Mouse (Mus musculus) midbrain, embryonic 12.5 days (tissue): ENCODE results near the gene Txndc12. TPM values are rescaled to one million over a fixed set of nuclear protein-coding genes. Genes with fewer than 3 reads are reported as not detected.

Experiments
- ATAC-seq: fragments of 200-750 bp; cut with Nextera tagmentation; 2 replicates; pipeline ENCODE4 v1.8.0; 2017; ENCODE audit warnings: low read depth, moderate TSS enrichment, moderate library complexity; ENCODE audit not compliant: low FRiP score
- H3K27ac ChIP-seq: fragments of 300-500 bp; sonication (generic); replicated peaks from 2 replicates; pipeline ENCODE4 v1.5.1; 2016; ENCODE audit warnings: mild to moderate bottlenecking
- H3K27me3 ChIP-seq: fragments of 300-500 bp; sonication (generic); 2 replicates; pipeline ENCODE4 v1.6.1; 2016; ENCODE audit warnings: mild to moderate bottlenecking
- H3K36me3 ChIP-seq: fragments of 300-500 bp; sonication (generic); 2 replicates; pipeline ENCODE4 v1.6.1; 2016
- H3K4me1 ChIP-seq: fragments of 300-500 bp; sonication (generic); 2 replicates; pipeline ENCODE4 v1.6.1; 2016
- H3K4me2 ChIP-seq: fragments of 300-500 bp; sonication (generic); replicated peaks from 2 replicates; pipeline ENCODE4 v1.6.1; 2016; ENCODE audit warnings: mild to moderate bottlenecking, moderate library complexity
- H3K4me3 ChIP-seq: fragments of 300-500 bp; sonication (generic); 2 replicates; pipeline ENCODE4 v1.5.1; 2016; ENCODE audit warnings: mild to moderate bottlenecking
- H3K9ac ChIP-seq: fragments of 300-500 bp; sonication (generic); replicated peaks from 2 replicates; pipeline ENCODE4 v1.6.1; 2016; ENCODE audit warnings: mild to moderate bottlenecking, moderate library complexity
- H3K9me3 ChIP-seq: fragments of 300-500 bp; sonication (generic); 2 replicates; pipeline ENCODE4 v1.6.1; 2016; ENCODE audit warnings: mild to moderate bottlenecking
- WGBS: fragments of 180-500 bp; shearing (Covaris S2); methylation state at CpG from one replicate; pipeline ENCODE4 v1.1.7; 2016; 5-methylcytosine and 5-hydroxymethylcytosine counted together
- polyA plus RNA-seq: library from polyadenylated mRNA; unstranded; fragments of >200 nt; fragmentation: Nextera tagmentation; extraction: Ambion mirVana; gene quantifications from 2 replicates; pipeline ENCODE4 v1.2.1, GENCODE M21; 2016

Txndc12 gene
- polyA plus RNA-seq, 1 experiment from 2014 or later = 105 TPM

DNA sequence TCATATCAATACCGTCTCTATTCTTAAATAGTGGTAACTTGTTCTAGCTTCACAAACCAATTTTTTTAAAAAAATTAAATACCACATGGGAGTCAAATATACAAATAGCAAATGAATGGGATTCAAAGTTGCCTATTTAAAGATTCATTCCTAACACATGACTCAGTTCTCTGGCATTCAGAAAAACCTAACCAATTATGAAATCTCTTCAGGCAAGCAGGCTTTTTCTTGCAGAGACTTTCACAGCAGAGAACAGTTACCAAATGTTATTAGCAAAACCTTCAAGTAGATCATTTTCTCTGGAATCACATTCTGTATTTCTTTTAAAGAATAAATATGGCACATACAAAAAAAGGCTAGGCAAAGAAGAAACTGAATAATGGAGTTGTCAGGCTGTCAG is 3.7 kb upstream of the Txndc12 start:
- Histone ChIP-seq H3K9ac (no peak overlapping the region), H3K4me2 (peak overlapping the region; percentile 24; the same call in 1 of the 2 replicates), H3K4me1 (peaks cover 21% of the 10 kb centered on the region), H3K27ac (no peak overlapping the region), H3K4me3 (no peak overlapping the region), H3K9me3 (no peaks in the 10 kb centered on the region), H3K36me3 (peaks cover 32% of the 10 kb centered on the region), H3K27me3 (no peaks in the 10 kb centered on the region)
- ATAC-seq = no peak
- WGBS = 93% methylated on average over 1 of the region's 1 CpGs

GRCm38 (mm10) chr4:108832916-108833827 is 1.2 kb upstream of the Txndc12 start, which contains the start of gene Btf3l4:
Gene Btf3l4, minus strand, starts transcription at chr4:108833614.
- WGBS = under 1% methylated on average over 45 of the region's 73 CpGs
- H3K27me3 ChIP-seq = no peaks in the 10 kb centered on the region
- H3K4me2 ChIP-seq = peak within 1 kb of the TSS; percentile 82
- peak within 1 kb of the TSS; percentile 94 for H3K4me3 ChIP-seq
- no peaks in the 10 kb centered on the region for H3K9me3 ChIP-seq
- H3K4me1 ChIP-seq = peaks cover 33% of the 10 kb centered on the region
- peak within 1 kb of the TSS; percentile 99 for H3K9ac ChIP-seq
- H3K36me3 ChIP-seq = peaks cover 14% of the 10 kb centered on the region
- ATAC-seq = peak; percentile 97
- peak within 1 kb of the TSS; percentile 99 for H3K27ac ChIP-seq

GRCm38 (mm10) chr4:108833828-108834114 is 630 bp upstream of the Txndc12 start:
- Histone ChIP-seq H3K27ac (peak overlapping the region; percentile 99), H3K9ac (peak overlapping the region; percentile 99), H3K4me1 (peaks cover 33% of the 10 kb centered on the region), H3K9me3 (no peaks in the 10 kb centered on the region), H3K4me3 (peak overlapping the region; percentile 94), H3K36me3 (peaks cover 11% of the 10 kb centered on the region), H3K27me3 (no peaks in the 10 kb centered on the region), H3K4me2 (peak overlapping the region; percentile 82)
- 0% methylated on average over 6 of the region's 6 CpGs for WGBS
- ATAC-seq = no peak

DNA sequence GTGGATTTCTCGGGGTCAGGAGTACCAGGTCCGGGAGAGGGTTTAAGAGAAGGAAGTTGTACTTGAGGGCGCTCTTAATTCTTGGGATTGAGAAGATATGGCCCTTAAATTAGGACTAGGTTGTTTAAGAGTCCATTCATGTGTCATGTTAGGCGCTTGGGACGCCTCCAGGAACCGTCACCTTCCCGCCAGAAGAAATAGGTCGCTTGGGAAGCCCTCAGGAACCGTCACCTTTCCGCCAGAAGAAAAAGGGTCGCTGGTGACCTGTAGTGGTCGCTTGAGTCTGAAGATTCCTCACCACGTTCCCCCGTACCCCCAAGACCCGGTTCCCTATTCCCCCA is 540 bp downstream of the Txndc12 start:
- WGBS = 2% methylated on average over 15 of the region's 15 CpGs
- no peak for ATAC-seq
- Histone ChIP-seq H3K4me1 (peaks cover 33% of the 10 kb centered on the region), H3K9ac (peak overlapping the region; percentile 99), H3K36me3 (peaks cover 5% of the 10 kb centered on the region), H3K9me3 (no peaks in the 10 kb centered on the region), H3K4me2 (peak overlapping the region; percentile 82), H3K27ac (peak overlapping the region; percentile 99), H3K4me3 (peak overlapping the region; percentile 94), H3K27me3 (no peaks in the 10 kb centered on the region)

DNA sequence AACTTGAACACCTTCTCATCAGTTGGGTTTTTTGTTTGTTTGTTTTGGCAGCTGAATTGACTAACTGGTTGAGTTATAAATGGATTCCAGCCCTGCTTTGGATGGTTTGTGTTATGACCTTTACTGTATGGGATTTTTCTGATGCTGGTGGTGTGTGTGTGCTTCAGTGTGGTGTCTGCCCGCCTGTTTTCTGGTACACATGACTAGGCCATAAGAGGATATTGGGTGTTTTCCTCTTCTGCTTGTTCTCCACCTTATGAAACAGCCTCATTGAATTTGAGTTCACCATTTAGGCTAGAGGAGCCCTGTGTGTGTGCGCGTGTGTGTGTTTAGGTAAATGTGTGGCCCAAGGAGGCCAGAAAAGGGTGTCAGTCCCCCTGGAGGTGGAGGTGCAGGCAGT is 1.1 kb downstream of the Txndc12 start:
- Histone ChIP-seq H3K4me2 (peak overlapping the region; percentile 82), H3K4me1 (peaks cover 33% of the 10 kb centered on the region), H3K9ac (peak overlapping the region; percentile 99), H3K4me3 (peak overlapping the region; percentile 94), H3K9me3 (no peaks in the 10 kb centered on the region), H3K36me3 (no peaks in the 10 kb centered on the region; the same call in 1 of the 2 replicates), H3K27me3 (no peaks in the 10 kb centered on the region), H3K27ac (peak overlapping the region; percentile 99; the same call in 1 of the 2 replicates)
- WGBS = 68% methylated on average over 3 of the region's 3 CpGs
- no peak for ATAC-seq

- Histone ChIP-seq H3K36me3 (peaks cover 6% of the 10 kb centered on the region; the same call in 1 of the 2 replicates), H3K27ac (no peak overlapping the region), H3K4me3 (no peak overlapping the region), H3K9me3 (no peaks in the 10 kb centered on the region), H3K27me3 (no peaks in the 10 kb centered on the region), H3K9ac (no peak overlapping the region), H3K4me1 (peaks cover 20% of the 10 kb centered on the region), H3K4me2 (no peak overlapping the region)
- no peak for ATAC-seq
- 94% methylated on average over 4 of the region's 4 CpGs for WGBS
These were observed 3.6 kb downstream of the Txndc12 start for GRCm38 (mm10) chr4:108838031-108838430.

DNA sequence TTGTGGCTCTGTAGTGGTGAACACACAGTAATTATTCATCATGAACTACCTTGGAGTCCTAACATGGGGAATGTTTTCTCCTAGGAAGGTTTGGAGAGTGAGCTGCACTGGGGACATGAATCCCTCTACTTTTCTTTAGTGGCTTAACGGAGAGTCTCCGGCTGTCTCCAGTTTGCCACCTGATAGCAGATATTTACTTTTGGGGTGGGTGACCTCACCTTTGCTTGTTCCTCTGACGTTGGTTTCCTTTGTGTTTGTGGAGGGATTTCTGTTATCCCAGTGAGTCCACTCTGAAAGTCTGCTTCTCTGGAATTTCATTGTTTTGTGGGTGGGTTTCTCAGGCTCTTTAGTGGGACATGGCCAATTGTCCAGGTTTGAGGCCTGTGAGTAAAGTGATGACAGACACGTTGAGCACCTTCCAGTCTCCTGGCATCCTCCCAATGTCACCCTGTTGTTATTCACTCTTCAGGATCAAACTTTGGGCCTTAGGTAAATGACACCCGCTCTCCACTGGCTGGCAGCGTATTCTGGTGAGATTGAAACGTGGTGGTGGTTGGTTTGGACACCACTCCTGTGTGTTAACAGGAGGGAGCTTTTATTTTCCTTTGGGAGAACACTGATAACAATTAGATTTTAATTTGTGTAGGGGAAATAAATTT is 7.6 kb downstream of the Txndc12 start:
- Histone ChIP-seq H3K27ac (no peak overlapping the region), H3K27me3 (no peaks in the 10 kb centered on the region), H3K4me2 (no peak overlapping the region), H3K36me3 (peaks cover 6% of the 10 kb centered on the region; the same call in 1 of the 2 replicates), H3K9me3 (no peaks in the 10 kb centered on the region), H3K4me1 (0 out of 2 replicates have a peak, but pooled peaks cover 1% of the 10 kb centered on the region), H3K4me3 (no peak overlapping the region), H3K9ac (no peak overlapping the region)
- ATAC-seq = no peak
- WGBS = 94% methylated on average over 7 of the region's 7 CpGs

DNA sequence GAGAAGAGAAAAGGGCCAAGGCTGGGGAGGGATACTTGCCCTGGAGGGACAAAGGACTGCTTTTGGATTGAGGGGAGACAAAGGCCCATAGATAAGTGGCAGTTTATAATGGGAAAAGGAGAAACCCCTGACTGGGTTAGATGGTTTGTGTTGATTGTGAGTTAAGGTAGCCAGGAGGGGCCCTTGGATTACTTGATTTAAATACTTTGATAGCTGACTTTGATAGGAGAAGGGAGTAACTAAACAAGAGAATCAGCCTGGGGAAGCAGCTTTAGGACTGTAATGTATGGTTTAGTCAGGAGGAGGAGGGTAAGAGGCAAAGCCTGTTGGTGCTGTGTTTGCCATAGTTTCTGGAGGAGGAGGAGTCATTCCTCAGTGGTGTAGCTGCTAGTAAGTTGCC is 8.9 kb downstream of the Txndc12 start:
- Histone ChIP-seq H3K9me3 (no peaks in the 10 kb centered on the region), H3K4me1 (peaks cover 4% of the 10 kb centered on the region), H3K9ac (no peak overlapping the region), H3K27me3 (no peaks in the 10 kb centered on the region), H3K36me3 (0 out of 2 replicates have a peak, but pooled peaks cover 6% of the 10 kb centered on the region), H3K4me3 (no peak overlapping the region), H3K4me2 (no peak overlapping the region), H3K27ac (0 out of 2 replicates have a peak overlapping the region, but pooled peaks have one; percentile 0)
- no peak for ATAC-seq

DNA sequence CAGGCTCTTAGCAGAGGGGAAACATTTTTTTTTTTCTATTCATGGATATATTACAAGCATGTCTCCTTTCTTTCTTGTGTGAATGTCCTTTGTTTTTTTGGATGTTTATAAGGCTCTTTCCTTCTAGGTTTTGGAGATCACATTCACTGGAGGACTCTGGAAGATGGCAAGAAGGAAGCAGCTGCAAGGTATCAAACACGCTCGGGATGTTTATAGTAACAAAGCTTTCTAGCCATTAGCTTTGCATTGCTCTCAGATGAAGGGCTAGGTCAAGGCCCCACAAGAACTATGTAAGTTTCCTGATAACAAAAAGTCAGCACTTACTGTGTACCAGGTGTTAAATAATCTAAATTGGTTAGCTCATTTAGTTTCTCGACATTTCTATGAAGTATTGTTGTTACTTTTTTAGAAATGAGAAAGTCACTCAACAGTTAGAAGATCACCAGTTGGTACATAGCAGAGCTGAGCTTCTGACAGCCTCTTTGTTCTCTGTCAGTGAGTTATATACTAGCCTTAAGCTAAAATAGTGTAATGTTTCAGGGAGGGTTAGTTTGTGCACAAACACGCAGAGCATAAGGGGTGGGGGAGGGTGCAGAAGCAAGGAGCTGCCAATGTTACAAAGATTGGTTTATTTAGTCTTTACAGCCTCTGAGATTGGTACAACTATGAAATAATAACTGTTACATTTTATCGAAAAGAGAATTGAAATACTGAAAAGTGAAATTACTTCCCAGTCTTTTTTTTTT is 11.6 kb downstream of the Txndc12 start:
- no peak overlapping the region for H3K4me3 ChIP-seq
- no peaks in the 10 kb centered on the region for H3K9me3 ChIP-seq
- ATAC-seq = no peak
- H3K9ac ChIP-seq = no peak overlapping the region
- H3K4me1 ChIP-seq = peaks cover 16% of the 10 kb centered on the region
- no peaks in the 10 kb centered on the region for H3K27me3 ChIP-seq
- WGBS = 95% methylated on average over 5 of the region's 5 CpGs
- no peak overlapping the region for H3K27ac ChIP-seq
- 0 out of 2 replicates have a peak, but pooled peaks cover 6% of the 10 kb centered on the region for H3K36me3 ChIP-seq
- no peak overlapping the region for H3K4me2 ChIP-seq

DNA sequence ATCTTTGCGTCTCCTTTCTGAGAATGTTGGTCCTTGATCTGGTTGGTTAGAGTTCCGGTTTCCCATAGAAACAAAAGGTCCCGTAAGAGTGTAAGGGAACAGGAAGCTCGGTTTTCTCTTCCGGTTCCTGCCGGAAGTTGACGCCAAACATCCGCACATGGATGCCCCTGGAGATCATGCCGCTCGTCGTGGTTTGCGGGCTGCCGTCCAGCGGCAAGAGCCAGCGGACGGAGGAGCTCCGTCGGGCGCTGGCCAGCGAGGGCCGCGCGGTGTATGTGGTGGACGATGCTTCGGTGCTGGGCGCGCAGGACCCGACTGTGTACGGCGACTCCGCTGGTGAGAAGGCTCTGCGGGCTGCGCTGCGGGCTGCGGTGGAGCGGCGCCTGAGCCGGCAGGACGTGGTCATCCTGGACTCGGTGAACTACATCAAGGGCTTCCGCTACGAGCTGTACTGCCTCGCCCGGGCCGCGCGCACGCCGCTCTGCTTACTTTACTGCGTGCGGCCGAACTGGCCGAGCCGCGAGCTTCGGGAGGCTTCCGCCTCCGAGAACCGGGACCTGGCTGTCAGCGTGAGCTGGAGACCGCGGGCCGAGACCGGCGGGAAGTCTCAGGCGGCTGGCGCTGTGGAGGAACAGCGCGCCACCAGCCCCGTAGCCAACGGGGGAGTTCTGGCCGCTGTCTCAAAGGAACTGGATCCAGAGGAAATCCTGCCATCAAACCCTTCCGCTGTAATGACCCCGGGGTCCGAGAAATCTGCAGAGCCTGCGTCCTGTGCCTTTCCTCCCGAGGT is 13.5 kb downstream of the Txndc12 start, which contains the start of gene Kti12:
TSS of gene Kti12 (plus strand) at position 71 of the 790 bp plus-strand sequence.
- Histone ChIP-seq H3K27ac (peak within 1 kb of the TSS; percentile 75), H3K27me3 (no peaks in the 10 kb centered on the region), H3K4me3 (peak within 1 kb of the TSS; percentile 85), H3K9me3 (no peaks in the 10 kb centered on the region), H3K36me3 (0 out of 2 replicates have a peak, but pooled peaks cover 4% of the 10 kb centered on the region), H3K4me2 (peak within 1 kb of the TSS; percentile 92), H3K9ac (peak within 1 kb of the TSS; percentile 82), H3K4me1 (peaks cover 16% of the 10 kb centered on the region)
- WGBS = under 1% methylated on average over 77 of the region's 77 CpGs
- peak; percentile 88 for ATAC-seq

GRCm38 (mm10) chr4:108848505-108848848 is 14.1 kb downstream of the Txndc12 start, which contains the start of gene A730015C16Rik:
Gene A730015C16Rik, minus strand, starts transcription at chr4:108848619.
- WGBS = 15% methylated on average over 20 of the region's 20 CpGs

More at GRCm38 (mm10) chr4:108848505-108848848, 14.1 kb downstream of the Txndc12 start, which contains the start of gene A730015C16Rik:
- peaks cover 8% of the 10 kb centered on the region; the same call in 1 of the 2 replicates for H3K36me3 ChIP-seq
- peak within 1 kb of the TSS; percentile 85 for H3K4me3 ChIP-seq
- no peaks in the 10 kb centered on the region for H3K27me3 ChIP-seq
- peak within 1 kb of the TSS; percentile 75 for H3K27ac ChIP-seq
- H3K4me1 ChIP-seq = peaks cover 16% of the 10 kb centered on the region
- peak within 1 kb of the TSS; percentile 82 for H3K9ac ChIP-seq
- no peaks in the 10 kb centered on the region for H3K9me3 ChIP-seq
- ATAC-seq = peak; percentile 35; the same call in 1 of the 2 replicates
- peak within 1 kb of the TSS; percentile 92 for H3K4me2 ChIP-seq
